Mouse (Mus musculus) limb, embryonic 11.5 days (tissue): ENCODE data around the gene Trim2. TPM values are rescaled to one million over a fixed set of nuclear protein-coding genes. Genes with fewer than 3 reads are reported as not detected.

Source experiments
- ATAC-seq: fragments of 200-750 bp; cut with Nextera tagmentation; 2 replicates; pipeline ENCODE4 v1.8.0; 2017; ENCODE audit warnings: low read depth; ENCODE audit not compliant: insufficient number of reproducible peaks, low FRiP score, low TSS enrichment
- DNase-seq: peaks from one replicate; pipeline ENCODE4 v3.0.0-alpha.2; 2015; ENCODE audit warnings: low spot score
- H3K27ac ChIP-seq: fragments of 300-500 bp; sonication (generic); replicated peaks from 2 replicates; pipeline ENCODE4 v1.5.1; 2014; ENCODE audit warnings: low read depth, mild to moderate bottlenecking, low read length
- H3K27me3 ChIP-seq: fragments of 300-500 bp; sonication (generic); 2 replicates; pipeline ENCODE4 v1.6.1; 2014; ENCODE audit warnings: mild to moderate bottlenecking, low read length, mixed read lengths; ENCODE audit not compliant: control insufficient read depth, insufficient read depth
- H3K36me3 ChIP-seq: fragments of 300-500 bp; sonication (generic); 2 replicates; pipeline ENCODE4 v1.6.1; 2014; ENCODE audit warnings: mild to moderate bottlenecking, low read length, moderate library complexity, mixed read lengths; ENCODE audit not compliant: control insufficient read depth, insufficient read depth
- H3K4me1 ChIP-seq: fragments of 300-500 bp; sonication (generic); 2 replicates; pipeline ENCODE4 v1.6.1; 2014; ENCODE audit warnings: low read length, mixed read lengths; ENCODE audit not compliant: control insufficient read depth, insufficient read depth
- H3K4me2 ChIP-seq: fragments of 300-500 bp; sonication (generic); 2 replicates; pipeline ENCODE4 v1.6.1; 2014; ENCODE audit warnings: low read depth, mild to moderate bottlenecking, moderate library complexity; ENCODE audit not compliant: severe bottlenecking
- H3K4me3 ChIP-seq: fragments of 300-500 bp; sonication (generic); 2 replicates; pipeline ENCODE4 v1.5.1; 2014; ENCODE audit warnings: low read depth, low read length
- H3K9ac ChIP-seq: fragments of 300-500 bp; sonication (generic); 2 replicates; pipeline ENCODE4 v1.6.1; 2014; ENCODE audit warnings: mild to moderate bottlenecking, low read length
- H3K9me3 ChIP-seq: fragments of 300-500 bp; sonication (generic); 2 replicates; pipeline ENCODE4 v1.6.1; 2016; ENCODE audit warnings: low read length; ENCODE audit not compliant: control insufficient read depth
- WGBS: fragments of 180-500 bp; shearing (Covaris S2); extraction: QIAGEN DNeasy Blood & Tissue Kit; methylation state at CpG from one replicate; pipeline ENCODE4 v1.1.7; 2014; 5-methylcytosine and 5-hydroxymethylcytosine counted together
- polyA plus RNA-seq: library from polyadenylated mRNA; unstranded; fragments of >200 nt; fragmentation: Nextera tagmentation; extraction: Ambion mirVana; gene quantifications from 2 replicates; pipeline ENCODE4 v1.2.1, GENCODE M21; 2014

Trim2 gene
- polyA plus RNA-seq, 1 experiment from 2014 or later: 12.4 TPM

DNA sequence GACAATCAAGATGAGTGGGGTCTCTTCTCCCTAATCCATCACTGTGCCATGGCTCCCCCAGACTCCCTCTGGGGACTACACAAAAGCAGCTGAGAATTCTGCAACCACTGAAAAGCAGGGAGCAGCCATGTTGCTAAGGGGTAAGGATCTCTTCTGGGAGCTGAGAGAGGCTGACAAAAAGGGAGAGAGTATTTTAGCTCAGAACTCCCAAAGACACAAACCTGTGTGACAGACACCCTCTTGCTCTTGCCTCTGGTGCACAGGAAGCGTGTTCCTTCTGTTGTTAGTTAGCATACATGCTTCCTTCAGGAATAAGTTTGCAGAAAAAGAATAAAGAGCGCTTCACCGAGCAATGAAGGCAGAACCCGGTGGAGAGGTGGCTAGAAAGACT is 88.7 kb downstream of the Trim2 start:
- no peak overlapping the region for H3K4me2 ChIP-seq
- WGBS: 55% methylated on average over 4 of the region's 4 CpGs
- H3K36me3 ChIP-seq: no peaks in the 10 kb centered on the region
- ATAC-seq (no peak), DNase-seq (no peak)
- H3K27ac ChIP-seq: no peak overlapping the region
- no peak overlapping the region for H3K4me3 ChIP-seq
- H3K9me3 ChIP-seq: no peaks in the 10 kb centered on the region
- H3K9ac ChIP-seq: no peak overlapping the region
- H3K27me3 ChIP-seq: no peaks in the 10 kb centered on the region
- H3K4me1 ChIP-seq: peaks cover 5% of the 10 kb centered on the region; the same call in 1 of the 2 replicates

DNA sequence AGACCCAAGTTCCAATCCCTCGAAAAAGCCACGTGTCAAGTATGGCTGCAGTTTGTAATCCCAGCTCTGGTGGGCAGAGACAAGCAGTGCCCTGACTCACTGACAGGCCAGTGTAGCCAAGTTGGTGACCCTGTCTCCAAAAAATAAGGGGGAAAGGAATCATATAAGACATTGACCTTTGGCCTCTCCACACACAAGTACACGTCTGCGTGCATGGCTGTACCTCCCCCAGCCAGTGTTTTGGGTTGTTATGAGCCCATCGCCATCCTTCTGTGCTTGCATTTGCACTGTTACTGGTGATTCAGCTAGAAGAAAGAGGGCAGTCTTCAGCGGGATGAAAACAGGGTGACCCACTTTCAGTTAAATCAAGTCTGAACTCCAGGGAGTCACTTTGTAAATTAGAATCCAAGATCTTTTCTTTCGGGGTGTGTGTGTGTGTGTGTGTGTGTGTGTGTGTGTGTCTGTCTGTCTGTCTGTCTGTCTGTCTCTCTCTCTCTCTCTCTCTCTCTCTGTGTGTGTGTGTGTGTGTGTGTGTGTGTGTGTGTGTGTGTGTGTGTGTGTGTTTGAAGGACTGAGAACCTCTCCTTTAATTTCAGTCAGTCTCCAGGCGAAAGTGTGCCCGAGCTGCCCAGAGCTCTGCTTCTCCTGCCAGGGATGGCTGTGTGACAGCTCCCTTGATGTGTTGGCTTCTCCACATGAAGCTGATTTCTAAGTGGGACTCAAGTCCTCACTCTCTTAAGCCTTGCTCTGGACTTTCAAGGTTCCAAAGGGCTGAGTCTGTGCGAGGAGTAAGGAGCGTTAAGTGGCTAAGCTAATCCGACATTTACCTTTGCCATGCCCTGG is 89.3 kb downstream of the Trim2 start:
- no peak overlapping the region for H3K9ac ChIP-seq
- no peak for DNase-seq
- H3K27ac ChIP-seq: no peak overlapping the region
- no peak overlapping the region for H3K4me3 ChIP-seq
- peaks cover 5% of the 10 kb centered on the region; the same call in 1 of the 2 replicates for H3K4me1 ChIP-seq
- no peak overlapping the region for H3K4me2 ChIP-seq
- WGBS: 60% methylated on average over 12 of the region's 12 CpGs
- ATAC-seq: 0 out of 2 replicates have a peak, but pooled peaks have one; percentile 37
- H3K27me3 ChIP-seq: no peaks in the 10 kb centered on the region
- H3K9me3 ChIP-seq: no peaks in the 10 kb centered on the region
- H3K36me3 ChIP-seq: no peaks in the 10 kb centered on the region

DNA sequence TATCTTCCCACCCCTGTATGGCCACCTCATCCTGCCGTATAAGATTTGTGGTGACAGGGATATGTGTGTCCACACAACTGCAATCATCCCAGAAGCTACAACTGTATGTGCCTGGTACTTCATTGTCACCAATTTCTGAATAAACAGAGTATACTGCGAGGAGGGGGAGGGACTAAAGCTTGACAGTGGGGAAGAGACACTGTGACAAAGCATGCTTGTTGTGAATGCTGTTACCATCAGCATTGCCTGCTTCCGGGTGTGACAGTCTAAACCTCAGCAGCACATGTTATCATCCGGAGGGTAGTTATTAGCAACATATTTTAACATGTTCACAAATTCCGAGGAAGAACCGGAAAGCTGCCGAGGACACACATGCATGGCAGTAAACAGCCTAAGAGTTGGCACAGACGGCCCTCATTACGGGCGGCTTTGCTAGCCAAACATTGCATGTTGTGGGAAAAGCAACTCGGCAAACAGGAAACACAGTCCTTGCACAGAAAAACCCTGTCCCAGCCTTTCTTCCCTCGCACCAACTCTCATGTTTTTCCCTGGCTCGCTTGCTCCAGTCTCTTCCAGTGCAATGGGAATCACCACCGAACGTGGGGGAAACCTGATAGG is 90.8 kb downstream of the Trim2 start:
- Histone ChIP-seq H3K9ac (no peak overlapping the region), H3K36me3 (no peaks in the 10 kb centered on the region), H3K4me3 (no peak overlapping the region), H3K4me2 (no peak overlapping the region), H3K4me1 (peaks cover 5% of the 10 kb centered on the region; the same call in 1 of the 2 replicates), H3K9me3 (no peaks in the 10 kb centered on the region), H3K27me3 (no peaks in the 10 kb centered on the region), H3K27ac (no peak overlapping the region)
- 85% methylated on average over 15 of the region's 15 CpGs for WGBS
- ATAC-seq: no peak
- DNase-seq: no peak

DNA sequence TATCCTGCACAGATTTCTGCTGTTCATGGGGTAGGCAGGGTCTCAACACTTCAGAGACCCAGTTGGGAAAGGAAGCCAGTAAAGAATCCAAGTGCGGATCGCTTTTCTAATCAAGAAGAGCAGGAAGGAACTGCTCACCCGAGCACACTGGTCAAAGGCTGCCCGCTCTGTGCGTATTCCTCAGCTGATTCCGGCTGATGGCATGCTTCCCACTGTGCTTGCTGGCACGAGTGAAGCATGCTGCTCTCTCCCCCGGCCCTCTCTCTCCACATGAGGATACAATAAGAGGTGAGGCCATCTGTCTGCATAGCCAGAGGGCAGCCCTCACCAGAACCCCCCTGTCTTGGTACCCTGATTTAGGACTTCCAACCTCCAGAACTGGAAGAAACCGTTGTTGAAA is 91.4 kb downstream of the Trim2 start:
- Histone ChIP-seq H3K9ac (no peak overlapping the region), H3K4me2 (no peak overlapping the region), H3K27ac (no peak overlapping the region), H3K27me3 (no peaks in the 10 kb centered on the region), H3K4me3 (no peak overlapping the region), H3K9me3 (no peaks in the 10 kb centered on the region), H3K4me1 (peaks cover 5% of the 10 kb centered on the region; the same call in 1 of the 2 replicates), H3K36me3 (no peaks in the 10 kb centered on the region)
- WGBS: 75% methylated on average over 9 of the region's 9 CpGs
- DNase-seq (no peak), ATAC-seq (no peak)

DNA sequence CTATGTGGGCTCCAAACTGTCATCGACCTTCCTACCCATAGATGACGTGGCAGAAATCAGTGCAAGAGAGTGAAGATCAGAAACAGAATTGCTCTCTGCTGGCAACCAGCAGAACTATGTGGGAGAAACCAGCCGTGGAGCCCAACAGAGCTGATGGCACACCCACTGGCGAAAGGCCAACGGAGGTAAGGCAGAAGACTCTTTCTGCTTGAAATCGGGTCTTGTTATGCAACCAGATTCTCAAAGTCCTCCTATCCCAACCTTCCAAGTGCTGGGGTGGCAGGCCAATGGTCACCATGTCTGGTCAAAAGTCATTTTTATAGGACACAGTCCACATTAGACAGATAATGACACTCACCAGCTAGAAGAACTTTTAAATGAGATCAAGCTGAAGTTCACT is 92.2 kb downstream of the Trim2 start:
- ATAC-seq (no peak), DNase-seq (no peak)
- Histone ChIP-seq H3K4me1 (peaks cover 5% of the 10 kb centered on the region; the same call in 1 of the 2 replicates), H3K27ac (no peak overlapping the region), H3K27me3 (no peaks in the 10 kb centered on the region), H3K4me3 (no peak overlapping the region), H3K9ac (no peak overlapping the region), H3K9me3 (no peaks in the 10 kb centered on the region), H3K36me3 (no peaks in the 10 kb centered on the region), H3K4me2 (no peak overlapping the region)
- WGBS: 88% methylated on average over 6 of the region's 6 CpGs

DNA sequence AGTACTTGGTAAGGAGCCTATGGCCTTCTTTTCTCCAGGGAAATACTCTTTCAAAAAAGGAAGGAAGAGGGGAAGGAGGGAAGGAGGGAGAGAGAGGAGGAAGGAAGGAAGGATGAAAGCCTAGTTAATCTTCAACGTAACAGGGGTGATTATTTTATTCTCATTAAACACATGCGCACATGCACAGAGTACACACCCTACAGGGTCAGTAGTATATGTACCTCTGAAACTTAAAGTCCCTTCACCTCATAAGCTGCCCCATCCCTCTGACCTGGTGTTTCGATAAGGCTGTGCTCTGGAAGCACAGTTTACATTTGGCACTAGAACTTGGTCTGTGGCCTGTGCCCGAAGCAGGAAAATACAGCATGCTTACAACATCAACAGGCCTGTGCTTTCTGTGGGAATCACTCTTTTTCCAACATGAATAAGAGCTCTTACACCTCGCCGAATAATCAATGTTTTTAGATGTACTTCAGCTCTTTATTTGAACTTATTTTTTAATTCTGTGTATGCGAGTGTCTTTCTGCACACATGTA is 95.3 kb downstream of the Trim2 start:
- Histone ChIP-seq H3K9ac (no peak overlapping the region), H3K27ac (no peak overlapping the region), H3K27me3 (no peaks in the 10 kb centered on the region), H3K4me3 (no peak overlapping the region), H3K4me2 (no peak overlapping the region), H3K36me3 (no peaks in the 10 kb centered on the region), H3K9me3 (no peaks in the 10 kb centered on the region), H3K4me1 (no peaks in the 10 kb centered on the region)
- 89% methylated on average over 7 of the region's 7 CpGs for whole genome bisulfite sequencing
- DNase-seq (no peak), ATAC-seq (no peak)

DNA sequence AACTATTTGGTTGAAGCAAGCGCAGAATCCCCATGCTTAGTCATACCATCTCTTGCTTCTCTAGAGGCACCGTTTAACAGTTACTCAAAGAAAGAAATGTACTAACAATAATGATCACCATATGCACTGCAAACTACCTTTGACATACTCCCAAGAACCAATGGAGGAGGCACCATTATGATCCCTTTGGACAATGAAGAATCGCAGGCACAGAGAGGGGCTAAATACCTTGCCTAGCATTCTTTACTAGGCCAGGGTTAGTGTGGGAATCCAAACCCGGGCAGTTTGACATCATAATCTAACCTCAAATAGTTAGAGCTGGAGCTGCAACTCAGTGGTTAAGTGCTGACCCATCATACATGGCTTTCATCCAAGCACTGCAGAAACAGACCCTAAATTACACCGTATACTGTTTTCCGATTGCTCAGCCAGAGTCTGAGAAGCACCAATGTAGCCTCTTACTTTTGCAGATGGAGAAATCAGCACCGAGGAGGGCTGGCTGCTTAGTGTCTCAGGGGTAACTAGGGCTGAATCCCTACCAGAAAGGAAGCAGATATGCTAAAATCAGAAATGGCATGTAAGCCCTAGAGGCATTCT is 97.7 kb downstream of the Trim2 start:
- ATAC-seq (no peak), DNase-seq (no peak)
- no peak overlapping the region for H3K4me3 ChIP-seq
- H3K27ac ChIP-seq: no peak overlapping the region
- 91% methylated on average over 7 of the region's 7 CpGs for WGBS
- no peaks in the 10 kb centered on the region for H3K36me3 ChIP-seq
- H3K27me3 ChIP-seq: no peaks in the 10 kb centered on the region
- H3K9me3 ChIP-seq: no peaks in the 10 kb centered on the region
- no peak overlapping the region for H3K9ac ChIP-seq
- H3K4me2 ChIP-seq: no peak overlapping the region
- no peaks in the 10 kb centered on the region for H3K4me1 ChIP-seq

DNA sequence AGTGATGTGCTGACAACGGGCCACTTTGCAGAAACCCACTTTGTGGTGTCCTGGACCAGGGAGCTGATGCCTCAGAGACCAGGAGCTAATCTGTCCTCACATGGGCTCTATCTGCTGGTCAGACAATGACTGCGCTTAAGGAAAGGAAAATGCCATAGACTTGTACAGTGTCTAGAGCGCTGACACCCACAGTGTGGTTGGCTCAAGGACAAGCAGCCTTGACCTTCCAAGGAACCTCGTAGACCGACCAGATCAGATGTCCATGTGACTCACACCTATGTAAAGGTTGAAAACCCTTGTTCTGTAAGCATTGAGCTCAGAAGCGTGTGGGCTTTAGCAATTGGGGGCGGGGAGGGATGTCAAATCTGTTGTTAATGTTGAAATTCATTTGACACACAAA is 98.2 kb downstream of the Trim2 start:
- 93% methylated on average over 7 of the region's 7 CpGs for WGBS
- DNase-seq: no peak
- ATAC-seq: no peak
- H3K9ac ChIP-seq: no peak overlapping the region
- no peak overlapping the region for H3K4me3 ChIP-seq
- no peaks in the 10 kb centered on the region for H3K27me3 ChIP-seq
- H3K27ac ChIP-seq: no peak overlapping the region
- no peaks in the 10 kb centered on the region for H3K9me3 ChIP-seq
- no peaks in the 10 kb centered on the region for H3K36me3 ChIP-seq
- H3K4me2 ChIP-seq: no peak overlapping the region
- no peaks in the 10 kb centered on the region for H3K4me1 ChIP-seq
